Mouse (Mus musculus) cerebellum, adult 9-10 months (tissue): ENCODE results near the gene Cpt1b.

ENCODE experiments used
- DNase-seq: peaks from one replicate; pipeline ENCODE4 v3.0.0; 2022

Gene Cpt1b

GRCm38 (mm10) chr15:89431806-89432205 is 6.1 kb upstream of the Cpt1b start:
- peak; percentile 44 for DNase-seq

- peak; percentile 22 for DNase-seq
These were observed 5.6 kb upstream of the Cpt1b start for GRCm38 (mm10) chr15:89431271-89431670.

GRCm38 (mm10) chr15:89430771-89431170 is 5.1 kb upstream of the Cpt1b start:
- DNase-seq: peak; percentile 45

- peak; percentile 69 for DNase-seq
These were observed 4.7 kb upstream of the Cpt1b start for GRCm38 (mm10) chr15:89430341-89430740.

GRCm38 (mm10) chr15:89429352-89430221 is 3.9 kb upstream of the Cpt1b start, which contains the start of the genes C730034F03Rik, Gm44502 and Chkb:
Gene C730034F03Rik, plus strand, starts transcription at chr15:89429589.
Gene Gm44502, minus strand, starts transcription at chr15:89429696.
Gene Chkb, minus strand, starts transcription at chr15:89429908.
- peak; percentile 94 for DNase-seq

- DNase-seq: peak; percentile 69
These were observed 3.2 kb upstream of the Cpt1b start for GRCm38 (mm10) chr15:89428821-89429351.

GRCm38 (mm10) chr15:89428136-89428790 is 2.6 kb upstream of the Cpt1b start:
- no peak for DNase-seq

- DNase-seq: no peak
These were observed 1.1 kb upstream of the Cpt1b start for GRCm38 (mm10) chr15:89426716-89427115.

- no peak for DNase-seq
These were observed 1.0 kb downstream of the Cpt1b start for GRCm38 (mm10) chr15:89424621-89425020.

GRCm38 (mm10) chr15:89421938-89422337 is 3.7 kb downstream of the Cpt1b start:
- DNase-seq: peak; percentile 24

- no peak for DNase-seq
These were observed 10.4 kb downstream of the Cpt1b start for GRCm38 (mm10) chr15:89415282-89415681.

- DNase-seq: no peak
These were observed 15.5 kb downstream of the Cpt1b start, which contains the start of gene Syce3 for GRCm38 (mm10) chr15:89410118-89410517. Gene Syce3, minus strand, starts transcription at chr15:89410503.

- no peak for DNase-seq
These were observed 19.0 kb downstream of the Cpt1b start for GRCm38 (mm10) chr15:89406691-89407090.

GRCm38 (mm10) chr15:89404831-89405623 is 20.6 kb downstream of the Cpt1b start:
- DNase-seq: no peak

GRCm38 (mm10) chr15:89402471-89402870 is 23.2 kb downstream of the Cpt1b start:
- no peak for DNase-seq

GRCm38 (mm10) chr15:89399716-89400115 is 25.9 kb downstream of the Cpt1b start:
- no peak for DNase-seq

GRCm38 (mm10) chr15:89398146-89398545 is 27.5 kb downstream of the Cpt1b start:
- DNase-seq: no peak

GRCm38 (mm10) chr15:89396883-89397282 is 28.8 kb downstream of the Cpt1b start:
- DNase-seq: no peak

- peak; percentile 58 for DNase-seq
These were observed 35.6 kb downstream of the Cpt1b start for GRCm38 (mm10) chr15:89390081-89390480.

- DNase-seq: no peak
These were observed 38.5 kb downstream of the Cpt1b start for GRCm38 (mm10) chr15:89387127-89387526.

GRCm38 (mm10) chr15:89384617-89385016 is 41.0 kb downstream of the Cpt1b start, which contains the start of gene Klhdc7b:
Gene Klhdc7b, plus strand, starts transcription at chr15:89384917.
- peak; percentile 15 for DNase-seq

- peak; percentile 75 for DNase-seq
These were observed 46.2 kb downstream of the Cpt1b start for GRCm38 (mm10) chr15:89379429-89379828.
